Mouse (Mus musculus): ENCODE data around the gene 6030468B19Rik.
A peak's percentile ranks its signal among the peaks of the same experiment; 100 is the strongest.
"Not testable (repeated sequence)": the region's sequence is repeated elsewhere in the genome, so short reads cannot be mapped to it uniquely, and the experiment has no call there.

6030468B19Rik gene

DNA sequence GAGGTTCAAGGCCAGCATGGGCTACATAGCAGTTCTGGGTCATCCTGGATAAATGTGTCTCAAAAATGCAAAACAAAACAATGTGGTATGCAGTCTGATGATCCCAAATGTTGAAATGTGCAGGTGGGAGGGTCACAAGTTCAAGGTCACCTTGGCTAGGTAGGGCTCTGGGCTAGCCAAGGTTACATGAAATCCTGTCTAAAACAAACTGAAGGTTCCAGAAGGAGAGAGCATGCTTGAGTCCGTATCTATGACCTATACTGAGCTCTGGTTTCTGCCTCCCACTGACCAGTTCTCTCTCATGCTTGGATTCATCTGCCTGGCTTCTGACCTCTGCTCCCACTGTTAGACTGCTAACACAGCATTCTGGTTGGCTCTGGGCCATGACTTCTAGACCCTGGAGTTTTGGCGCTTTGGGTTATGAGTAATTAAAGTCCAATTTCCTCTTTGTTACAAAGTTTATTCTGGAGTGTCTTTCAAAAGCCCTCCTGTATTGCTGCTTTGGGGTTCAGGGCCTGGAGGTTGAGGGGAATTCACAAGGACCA is 32.3 kb downstream of the 6030468B19Rik start:
- no peak for DNase-seq

DNA sequence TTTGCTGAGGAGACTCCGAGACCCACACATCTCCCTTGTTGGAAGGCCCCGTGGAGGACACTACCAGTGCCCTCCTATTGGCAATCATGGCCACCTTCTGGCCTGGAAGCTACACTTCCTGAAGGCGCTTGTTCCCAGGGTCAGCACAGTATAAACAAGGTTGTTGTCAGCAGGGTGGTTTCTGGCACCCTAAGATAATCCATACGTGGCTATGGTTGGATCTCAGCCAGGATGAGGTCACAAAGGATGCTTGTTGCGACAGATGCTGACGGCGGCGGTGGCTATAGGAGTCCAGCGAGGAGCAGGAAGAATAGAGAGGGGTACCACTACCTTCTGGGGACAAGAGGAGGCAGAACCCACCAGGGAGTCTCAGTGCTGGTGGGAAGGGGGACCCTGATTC is 32.9 kb downstream of the 6030468B19Rik start:
- DNase-seq, result no peak

DNA sequence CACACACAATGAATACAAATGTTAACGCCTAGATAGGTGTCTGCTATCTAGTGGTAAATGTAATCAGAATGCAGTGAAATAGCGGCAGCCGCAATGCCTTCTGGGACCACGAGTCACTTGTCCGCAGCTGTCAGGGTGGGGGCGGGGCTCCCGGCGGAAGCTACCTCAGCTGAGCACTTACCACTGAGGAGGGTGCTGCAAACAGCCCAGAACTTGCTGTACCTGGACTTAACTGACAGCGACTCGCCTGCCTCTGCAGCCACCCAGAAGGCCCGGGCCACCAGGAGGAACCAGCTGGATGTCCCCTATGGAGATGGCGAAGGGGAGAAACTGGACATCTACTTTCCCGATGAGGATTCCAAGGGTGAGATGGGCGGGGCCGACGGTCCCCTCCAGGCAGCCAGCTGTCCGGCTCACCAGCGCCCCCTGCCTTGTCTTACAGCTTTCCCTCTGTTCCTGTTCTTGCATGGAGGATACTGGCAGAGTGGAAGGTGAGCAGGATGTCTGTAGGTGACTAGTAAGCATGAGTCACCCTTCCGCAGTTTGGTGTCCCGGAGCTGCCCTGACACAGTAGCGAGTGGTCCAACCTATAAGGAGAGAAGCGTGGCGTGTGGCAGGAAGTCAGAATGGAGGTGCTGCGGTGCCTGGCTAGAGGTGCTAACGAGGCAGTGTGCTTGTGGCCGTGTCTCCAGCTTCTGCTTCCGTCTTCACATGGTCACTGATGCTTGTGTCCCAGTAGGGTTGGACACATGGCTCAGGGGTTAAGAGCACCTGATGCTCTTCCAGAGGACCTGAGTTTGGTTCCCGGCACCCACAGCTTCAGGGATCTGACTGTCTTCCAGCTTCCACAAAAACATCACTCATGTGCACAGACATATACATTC is 34.9 kb downstream of the 6030468B19Rik start:
- peak; percentile 69 to 76 for DNase-seq

DNA sequence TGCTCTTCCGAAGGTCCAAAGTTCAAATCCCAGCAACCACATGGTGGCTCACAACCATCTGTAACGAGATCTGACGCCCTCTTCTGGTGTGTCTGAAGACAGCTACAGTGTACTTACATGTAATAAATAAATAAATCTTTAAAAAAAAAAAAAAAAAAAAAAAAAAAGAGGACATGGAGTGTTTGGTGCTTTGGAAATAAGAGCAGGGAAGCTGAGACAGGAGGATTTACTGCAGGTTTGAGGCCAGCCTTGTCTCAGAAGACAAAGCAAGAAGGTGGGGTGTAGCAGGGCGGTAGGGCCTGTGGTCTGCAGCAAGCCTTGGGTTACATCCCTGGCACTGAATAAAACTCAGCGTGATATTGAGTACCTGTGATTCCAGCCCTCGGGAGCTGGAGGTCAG is 36.0 kb downstream of the 6030468B19Rik start:
- not testable (repeated sequence) for DNase-seq

DNA sequence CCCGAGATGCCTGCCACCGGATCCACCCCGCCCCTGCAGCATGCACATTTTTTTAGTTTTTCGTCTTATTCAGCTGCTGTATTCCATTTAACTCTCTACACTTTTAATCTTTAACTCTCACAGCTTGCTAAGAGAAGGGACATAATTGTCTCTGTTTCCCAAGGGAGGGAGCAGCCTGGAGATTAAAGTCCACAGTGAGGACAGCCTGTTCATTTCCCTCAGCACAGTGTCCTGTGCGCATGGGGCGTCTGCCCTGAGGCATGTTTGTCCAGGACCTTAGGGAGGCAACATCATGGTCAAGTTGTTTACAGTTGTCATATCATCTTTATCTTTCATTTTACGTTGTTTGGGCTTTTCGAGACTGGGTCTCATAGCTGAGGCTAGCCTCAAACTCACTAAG is 36.6 kb downstream of the 6030468B19Rik start:
- no peak for DNase-seq

DNA sequence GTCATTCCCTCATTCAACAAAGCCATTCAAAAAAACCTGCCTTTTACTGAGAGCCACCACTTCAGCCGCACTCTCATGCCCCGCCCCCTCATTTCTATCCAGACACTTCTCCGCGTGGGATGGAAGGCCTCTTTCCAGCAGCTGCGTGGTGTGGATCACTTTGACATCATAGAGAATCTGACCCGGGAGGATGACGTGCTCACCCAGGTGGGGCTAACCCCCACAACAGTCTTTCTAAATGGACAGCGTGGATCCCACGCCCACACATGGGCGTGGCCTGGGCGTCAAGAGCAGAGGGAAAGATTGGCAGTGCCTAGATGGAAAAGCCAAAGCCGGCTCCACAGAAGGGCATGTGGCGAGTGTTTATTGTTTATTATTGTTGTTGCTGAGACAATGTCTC is 38.8 kb downstream of the 6030468B19Rik start:
- DNase-seq, result peak in 1 of 2 experiments; percentile 51

DNA sequence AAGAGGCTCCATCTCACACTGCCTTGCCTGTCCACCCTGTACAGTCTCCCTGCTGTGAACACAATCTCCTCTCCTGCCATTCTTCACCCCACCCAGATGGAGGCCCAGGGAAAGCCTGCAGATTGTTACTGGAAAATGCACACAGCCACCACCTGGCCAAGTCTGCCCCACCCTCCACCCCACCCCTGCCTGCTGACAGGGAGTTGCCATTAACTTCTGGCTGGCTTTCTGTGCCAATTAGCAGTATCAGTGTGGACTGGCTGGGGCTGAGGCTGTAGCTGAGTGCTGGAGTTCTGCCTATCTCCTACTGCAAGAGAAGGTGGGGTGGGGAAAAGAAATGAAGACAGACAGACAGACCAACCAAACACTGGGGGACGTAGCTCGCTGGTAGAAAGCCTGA is 41.1 kb downstream of the 6030468B19Rik start:
- peak; percentile 21 to 39 for DNase-seq

DNA sequence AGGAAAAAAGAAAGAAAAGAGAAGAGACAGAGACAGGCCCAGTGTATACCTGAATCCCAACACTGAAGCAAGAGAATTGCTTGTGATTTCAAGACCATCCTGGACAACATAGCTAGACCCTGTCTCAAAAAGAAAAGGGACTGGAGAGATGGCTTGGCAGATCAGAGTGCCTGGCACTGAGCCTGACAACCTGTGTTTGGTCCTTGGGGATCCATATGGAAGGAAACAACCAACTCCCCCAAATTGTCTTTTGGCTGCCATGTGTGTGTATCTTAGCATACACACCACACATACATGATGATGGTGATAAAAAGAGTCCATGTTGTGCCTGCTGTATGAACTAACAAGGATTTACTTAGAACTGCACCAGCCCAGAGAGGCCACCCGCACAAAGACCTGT is 41.6 kb downstream of the 6030468B19Rik start:
- peak in 1 of 2 experiments; percentile 51 for DNase-seq

DNA sequence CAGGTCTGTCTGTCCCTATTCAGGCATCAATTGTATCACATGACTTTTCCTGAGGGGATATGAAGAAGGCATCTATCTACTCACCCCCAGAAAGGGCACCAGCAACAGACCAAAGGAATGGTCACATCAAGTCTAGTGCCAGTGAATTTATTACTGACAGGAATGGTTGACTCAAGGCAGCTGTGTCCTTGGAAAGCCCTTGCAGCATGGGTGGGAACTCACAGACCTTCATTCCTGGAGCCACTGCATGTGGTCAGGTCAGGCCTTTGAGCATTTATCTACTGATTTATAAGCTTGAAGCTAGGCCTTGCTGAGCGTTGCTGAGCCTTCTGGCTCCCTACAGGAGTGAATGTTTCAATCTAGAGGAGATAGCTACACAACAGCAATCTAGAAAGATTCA is 43.5 kb downstream of the 6030468B19Rik start:
- no peak for DNase-seq

DNA sequence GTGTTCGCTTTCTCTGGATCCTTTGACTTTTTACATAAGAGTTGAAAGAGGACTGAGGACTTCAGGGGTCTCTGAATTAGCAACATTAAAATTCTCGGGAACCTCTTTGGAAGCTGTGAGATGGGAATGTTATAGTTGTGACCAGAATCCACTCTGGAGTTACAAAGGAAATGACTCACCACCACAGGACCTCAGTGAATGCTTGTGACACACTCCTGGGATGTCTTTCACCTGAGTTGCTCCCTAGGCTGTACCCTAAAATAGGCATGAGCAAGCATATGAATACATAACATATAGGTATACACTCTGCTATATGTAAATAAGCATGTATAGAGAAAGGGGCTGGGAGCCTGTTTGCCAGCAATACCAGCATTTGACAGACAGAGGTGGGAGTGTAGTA is 46.0 kb downstream of the 6030468B19Rik start:
- DNase-seq, result no peak

DNA sequence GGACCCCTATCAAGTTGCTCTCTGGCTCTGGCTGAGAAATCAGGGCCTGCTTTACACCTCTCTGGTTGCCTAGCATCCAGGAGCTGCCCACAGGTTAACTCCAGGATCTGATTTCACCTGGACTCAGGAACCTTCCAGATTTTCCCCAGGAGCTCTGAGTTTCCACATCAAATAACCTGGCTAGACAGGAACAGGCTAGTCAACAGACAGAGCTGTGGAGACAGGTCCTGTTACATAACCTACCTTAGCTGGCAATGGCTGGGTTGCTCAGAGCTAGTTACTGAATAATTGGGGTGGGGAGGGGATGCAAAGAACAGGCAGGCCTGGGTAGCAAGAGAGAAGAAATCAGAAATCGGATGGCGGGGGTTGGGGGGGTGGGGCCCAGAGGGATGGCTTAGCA is 47.5 kb downstream of the 6030468B19Rik start:
- no peak for DNase-seq

DNA sequence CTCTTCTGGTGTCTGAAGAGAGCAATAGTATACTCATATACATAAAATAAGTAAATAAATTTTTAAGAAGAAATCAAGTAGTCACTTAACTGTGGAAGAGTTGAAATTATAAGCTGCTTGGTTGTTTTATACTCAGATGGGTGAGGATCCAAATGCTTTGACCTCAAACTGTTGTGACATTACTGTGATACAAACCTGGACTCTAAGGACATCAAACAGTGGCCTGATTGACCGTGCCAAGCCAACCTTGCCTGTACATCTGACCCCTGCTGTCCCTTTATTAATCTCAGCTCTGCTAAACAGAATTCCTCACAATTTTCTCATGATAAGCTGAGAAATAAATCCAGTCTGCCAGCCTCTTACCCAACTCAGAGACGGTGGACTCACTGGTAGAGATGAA is 48.2 kb downstream of the 6030468B19Rik start:
- DNase-seq, result no peak

DNA sequence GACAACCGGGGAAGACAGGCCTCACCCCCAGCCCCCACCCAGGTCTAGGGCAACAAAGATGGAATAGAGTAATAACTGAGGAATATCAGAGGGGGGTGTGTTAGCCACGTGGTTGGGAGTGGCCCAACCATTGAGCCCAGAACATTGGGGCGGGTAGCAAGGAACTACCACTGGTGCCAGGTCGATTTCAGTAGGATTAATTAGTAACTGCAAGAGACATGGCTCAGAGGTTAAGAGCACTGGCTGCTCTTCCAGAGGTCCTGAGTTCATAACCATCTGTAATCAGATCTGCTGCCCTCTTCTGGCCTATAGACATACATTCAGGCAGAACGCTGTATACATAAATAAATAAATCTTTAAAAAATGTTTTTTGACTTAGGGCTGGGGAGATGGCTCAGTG is 49.2 kb downstream of the 6030468B19Rik start:
- no peak for DNase-seq

DNA sequence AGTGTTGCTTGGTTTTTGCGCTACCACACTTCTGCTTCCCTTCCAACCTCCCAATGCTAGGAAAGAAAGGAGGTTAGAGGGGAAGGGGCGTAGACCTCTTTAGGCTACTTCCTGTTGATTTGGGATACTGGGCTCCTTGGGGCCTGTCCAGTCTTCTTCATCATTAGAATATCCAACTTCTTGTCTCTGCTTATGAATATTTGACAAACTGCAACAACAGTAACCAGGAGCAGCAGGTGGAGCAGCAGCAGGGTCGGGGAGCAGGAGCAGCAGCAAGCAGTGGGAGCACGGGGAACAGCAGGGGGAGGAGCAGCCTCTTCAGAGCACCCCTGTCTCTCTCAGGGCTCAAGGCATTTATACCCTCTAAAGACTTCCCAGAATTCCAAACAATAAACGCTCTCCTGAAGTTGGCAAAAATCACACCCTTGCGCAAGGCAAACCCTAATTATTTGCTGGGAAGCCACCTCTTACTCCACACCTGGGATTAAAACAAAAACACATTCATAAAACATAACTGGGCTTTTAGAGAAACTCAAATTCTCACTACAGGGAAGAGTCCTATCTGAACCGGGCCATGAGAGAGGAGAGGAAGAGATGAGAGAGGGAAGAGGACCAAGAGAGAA is 50.2 kb downstream of the 6030468B19Rik start:
- DNase-seq, result no peak

DNA sequence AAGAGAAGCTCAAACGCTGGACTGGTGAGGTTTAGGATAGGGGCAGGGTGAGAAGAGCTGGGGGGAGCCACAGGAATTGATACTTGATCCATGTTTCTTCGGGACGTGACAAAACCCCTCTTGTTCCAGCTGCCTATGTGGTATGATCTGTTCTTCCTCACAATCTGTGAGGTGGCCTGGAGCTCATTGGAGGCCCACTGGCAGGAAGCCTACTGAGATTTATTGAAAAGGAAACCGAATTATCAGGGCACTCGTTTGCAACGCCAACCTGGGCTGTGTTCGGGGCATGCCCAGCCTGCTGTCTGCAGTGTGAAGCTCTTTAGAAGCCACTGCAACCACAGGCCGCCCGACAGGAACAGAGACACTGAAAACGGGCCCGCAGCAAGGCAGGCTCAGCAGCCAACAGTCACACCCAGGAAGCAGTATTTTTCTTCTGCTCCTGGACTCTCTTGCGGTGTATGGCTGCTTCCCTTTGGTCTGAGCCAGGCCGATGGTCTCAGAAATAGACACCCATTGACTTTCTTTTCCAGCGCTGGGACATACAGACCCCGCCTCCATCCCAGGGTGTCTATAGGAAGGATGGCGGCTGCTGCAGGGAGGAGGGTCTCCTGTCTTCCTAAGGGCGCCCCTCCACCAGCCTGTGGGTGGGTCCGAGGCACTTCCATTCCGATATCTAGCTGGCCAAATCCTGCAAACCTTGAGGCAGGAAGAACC is 51.0 kb downstream of the 6030468B19Rik start:
- DNase-seq, result no peak

DNA sequence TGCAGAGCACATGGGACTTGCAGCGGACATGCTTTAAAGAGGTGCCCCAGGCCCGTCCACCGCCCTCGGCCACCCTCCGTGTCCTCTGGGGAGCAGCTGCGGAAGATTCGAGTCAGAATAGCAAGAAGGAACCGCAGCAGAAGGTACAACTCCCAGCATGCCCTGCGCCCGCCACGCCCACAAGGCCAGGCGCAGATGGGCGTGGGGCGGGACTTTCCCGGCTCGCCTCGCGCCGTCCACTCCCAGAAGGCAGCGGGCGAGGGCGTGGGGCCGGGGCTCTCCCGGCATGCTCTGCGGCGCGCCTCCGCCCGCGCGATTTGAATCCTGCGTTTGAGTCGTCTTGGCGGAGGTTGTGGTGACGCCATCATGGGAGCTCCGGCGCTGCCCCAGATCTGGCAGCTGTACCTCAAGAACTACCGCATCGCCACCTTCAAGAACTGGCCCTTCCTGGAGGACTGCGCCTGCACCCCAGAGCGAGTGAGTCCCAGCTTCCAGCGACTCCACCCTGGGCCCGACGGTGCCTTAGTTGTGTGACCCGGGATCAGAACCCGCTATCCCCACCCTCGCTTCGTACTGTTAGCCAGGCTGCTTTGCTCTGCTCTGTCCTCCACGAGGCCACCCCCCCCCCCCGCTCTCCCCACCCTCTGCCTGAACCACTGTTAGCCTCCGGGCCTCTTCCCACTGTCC is 51.7 kb downstream of the 6030468B19Rik start, which contains the start of gene Birc5:
TSS of gene Birc5 (plus strand) at position 267 of the 687 bp plus-strand sequence.
- DNase-seq, result peak; percentile 98 to 99

DNA sequence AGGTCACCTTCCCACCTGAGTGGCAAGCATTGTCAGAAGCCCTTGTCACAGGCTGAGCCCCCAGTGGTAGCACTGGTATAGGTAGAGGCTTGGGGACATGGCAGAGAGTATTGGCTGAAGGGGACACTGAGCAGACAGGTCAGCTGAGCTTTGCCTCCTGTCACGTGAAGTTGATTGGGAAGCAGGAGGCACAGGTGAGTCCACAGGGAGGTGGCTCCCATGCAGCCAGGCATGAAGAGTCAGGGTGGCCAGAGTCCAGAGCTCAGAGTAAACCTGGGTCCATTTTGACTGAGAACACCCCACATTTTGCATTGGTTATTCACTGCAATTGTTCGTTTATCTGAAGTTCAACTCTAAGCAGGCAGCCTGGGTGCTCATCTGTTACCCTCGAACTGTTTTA is 55.4 kb downstream of the 6030468B19Rik start:
- no peak for DNase-seq

DNA sequence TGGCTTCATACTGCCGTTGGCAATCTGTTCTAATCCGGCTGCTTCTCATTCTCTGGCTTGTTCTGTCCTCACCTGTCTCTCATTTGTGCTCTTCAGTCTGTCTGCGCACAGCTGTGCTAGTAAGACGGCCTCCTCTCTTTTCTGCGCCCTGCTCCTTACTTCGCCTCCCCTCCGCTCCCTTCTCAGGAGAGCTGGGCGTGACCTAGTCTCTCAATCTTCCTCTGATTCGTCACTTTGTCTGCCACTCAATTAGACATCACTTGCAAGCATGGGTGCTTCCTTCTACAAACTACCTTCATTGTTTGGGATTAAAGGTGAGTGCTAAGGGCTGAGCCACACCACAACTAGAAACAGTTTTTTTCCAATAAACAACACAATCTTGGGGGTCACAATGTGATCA is 56.8 kb downstream of the 6030468B19Rik start:
- no peak for DNase-seq

DNA sequence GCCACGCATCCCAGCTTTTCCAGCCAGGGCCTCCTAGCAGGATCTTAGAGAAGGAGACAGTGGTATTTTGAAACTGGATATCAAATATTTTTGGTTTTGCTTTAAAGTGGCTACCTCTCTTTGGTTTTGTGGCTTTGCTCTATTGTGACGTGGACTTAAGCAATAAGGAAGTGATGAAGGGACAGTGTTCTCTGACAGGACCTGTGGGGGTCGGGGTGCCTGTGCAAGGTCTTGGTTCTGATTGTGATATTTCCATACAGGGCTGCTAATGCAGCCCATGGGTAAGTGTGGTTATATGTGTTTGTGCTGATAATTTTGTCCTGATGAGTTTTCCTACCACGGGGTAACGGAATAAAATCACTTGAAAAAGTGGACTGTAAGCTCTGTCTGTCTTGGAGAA is 57.9 kb downstream of the 6030468B19Rik start:
- no peak for DNase-seq

DNA sequence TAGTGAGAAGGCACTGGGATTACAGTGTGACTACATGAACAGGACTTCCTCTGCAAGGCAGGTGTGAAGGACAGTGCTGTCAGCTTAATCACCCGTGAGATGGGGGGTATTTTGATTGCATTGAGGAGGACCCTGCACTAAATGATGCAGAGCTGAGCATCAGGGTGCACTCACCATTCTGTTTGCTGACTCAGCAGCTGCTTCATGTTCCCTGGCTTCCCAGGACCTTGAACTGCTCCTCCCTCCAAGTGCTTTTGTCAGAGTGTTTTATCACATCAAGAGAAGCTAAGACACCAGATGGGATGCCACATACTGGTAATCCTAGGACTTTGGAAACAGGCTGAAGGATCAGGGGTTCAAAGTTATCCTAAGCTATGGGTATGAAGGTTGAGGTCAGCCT is 58.5 kb downstream of the 6030468B19Rik start:
- DNase-seq, result no peak
